Mouse (Mus musculus) embryonic facial prominence, embryonic 14.5 days (tissue): Measurements from ENCODE around the gene Fyn. TPM values are rescaled to one million over a fixed set of nuclear protein-coding genes. Genes with fewer than 3 reads are reported as not detected.
A peak's percentile ranks its signal among the peaks of the same experiment; 100 is the strongest.

Source experiments
- ATAC-seq: fragments of 200-750 bp; cut with Nextera tagmentation; 2 replicates; pipeline ENCODE4 v1.8.0; 2017; ENCODE audit warnings: low read depth, moderate number of reproducible peaks, moderate TSS enrichment
- DNase-seq: peaks from one replicate; pipeline ENCODE4 v3.0.0-alpha.2; 2015; ENCODE audit warnings: low spot score
- H3K27ac ChIP-seq: fragments of 300-500 bp; sonication (generic); replicated peaks from 2 replicates; pipeline ENCODE4 v1.5.1; 2014; ENCODE audit warnings: low read depth, mild to moderate bottlenecking, low read length, moderate library complexity
- H3K27me3 ChIP-seq: fragments of 300-500 bp; sonication (generic); replicated peaks from 2 replicates; pipeline ENCODE4 v1.6.1; 2014; ENCODE audit warnings: low read length; ENCODE audit not compliant: control insufficient read depth, insufficient read depth
- H3K36me3 ChIP-seq: fragments of 300-500 bp; sonication (generic); 2 replicates; pipeline ENCODE4 v1.6.1; 2014; ENCODE audit warnings: low read length, mixed read lengths; ENCODE audit not compliant: control insufficient read depth, insufficient read depth
- H3K4me1 ChIP-seq: fragments of 300-500 bp; sonication (generic); 2 replicates; pipeline ENCODE4 v1.6.1; 2014; ENCODE audit warnings: antibody characterized with exemption, low read length; ENCODE audit not compliant: control insufficient read depth, insufficient read depth
- H3K4me2 ChIP-seq: fragments of 300-500 bp; sonication (generic); 2 replicates; pipeline ENCODE4 v1.6.1; 2014; ENCODE audit warnings: low read depth, mild to moderate bottlenecking, low read length, moderate library complexity, mixed read lengths
- H3K4me3 ChIP-seq: fragments of 300-500 bp; sonication (generic); 2 replicates; pipeline ENCODE4 v1.5.1; 2014; ENCODE audit warnings: low read depth, mild to moderate bottlenecking, low read length
- H3K9ac ChIP-seq: fragments of 300-500 bp; sonication (generic); 2 replicates; pipeline ENCODE4 v1.6.1; 2014; ENCODE audit warnings: low read depth, mild to moderate bottlenecking, low read length, moderate library complexity, mixed read lengths
- H3K9me3 ChIP-seq: fragments of 300-500 bp; sonication (generic); 2 replicates; pipeline ENCODE4 v1.6.1; 2016; ENCODE audit warnings: low read length; ENCODE audit not compliant: control insufficient read depth
- WGBS: fragments of 180-500 bp; shearing (Covaris S2); extraction: QIAGEN DNeasy Blood & Tissue Kit; methylation state at CpG from one replicate; pipeline ENCODE4 v1.1.7; 2014; 5-methylcytosine and 5-hydroxymethylcytosine counted together
- polyA plus RNA-seq: library from polyadenylated mRNA; unstranded; fragments of >200 nt; fragmentation: Nextera tagmentation; extraction: Ambion mirVana; gene quantifications from 2 replicates; pipeline ENCODE4 v1.2.1, GENCODE M21; 2014

The Fyn gene
- polyA plus RNA-seq, 1 experiment from 2014 or later, result 60.8 TPM

DNA sequence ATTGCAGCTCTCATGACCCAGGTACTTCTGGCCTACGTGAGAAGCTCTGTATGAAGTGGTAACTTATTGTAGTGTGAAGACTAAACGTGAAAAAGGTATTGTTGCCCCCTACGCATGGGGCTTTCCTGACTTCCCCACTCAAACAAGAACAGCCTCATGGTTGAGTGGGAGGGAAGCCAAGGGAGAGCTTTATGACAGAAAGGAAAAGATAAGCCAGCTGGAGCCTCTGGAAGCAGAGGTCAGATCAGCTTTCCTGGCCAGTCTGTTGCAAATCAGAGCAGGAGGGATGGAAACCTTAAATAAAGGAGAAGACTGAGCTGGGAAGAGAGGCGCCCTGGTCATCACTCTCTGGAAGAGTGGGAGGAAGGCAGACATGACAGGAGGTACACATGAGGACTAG, 200.3 kb downstream of the Fyn start:
- H3K27ac ChIP-seq, result no peak overlapping the region
- H3K36me3 ChIP-seq, result peaks cover 17% of the 10 kb centered on the region; the same call in 1 of the 2 replicates
- no peak overlapping the region for H3K4me2 ChIP-seq
- H3K9ac ChIP-seq, result no peak overlapping the region
- peaks cover 8% of the 10 kb centered on the region for H3K4me1 ChIP-seq
- H3K27me3 ChIP-seq, result no peaks in the 10 kb centered on the region
- ATAC-seq, result no peak
- 82% methylated on average over 4 of the region's 4 CpGs for WGBS
- H3K9me3 ChIP-seq, result no peaks in the 10 kb centered on the region
- no peak overlapping the region for H3K4me3 ChIP-seq
- DNase-seq, result no peak

DNA sequence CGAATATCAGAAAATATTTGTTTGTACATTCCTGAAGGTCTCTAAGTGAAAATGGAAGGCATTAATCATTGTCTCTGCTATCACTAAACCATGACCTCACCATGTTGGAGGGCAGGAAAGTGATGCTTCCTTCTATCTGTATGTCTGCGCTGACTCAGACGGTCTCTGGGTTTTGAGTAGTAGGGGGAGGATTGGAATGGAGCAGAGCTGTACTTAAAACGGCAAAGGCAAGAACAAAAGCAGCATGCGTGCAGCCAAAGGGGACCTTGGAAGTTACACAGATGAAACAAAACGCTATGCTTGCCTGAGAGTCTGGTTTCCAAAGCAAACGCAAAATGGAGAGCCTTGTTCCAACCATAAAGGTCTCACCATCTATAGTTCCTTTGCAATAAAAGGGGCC, 202.4 kb downstream of the Fyn start:
- H3K4me3 ChIP-seq, result no peak overlapping the region
- H3K9ac ChIP-seq, result no peak overlapping the region
- 32% methylated on average over 7 of the region's 7 CpGs for WGBS
- no peak overlapping the region for H3K4me2 ChIP-seq
- peaks cover 7% of the 10 kb centered on the region for H3K4me1 ChIP-seq
- no peaks in the 10 kb centered on the region for H3K27me3 ChIP-seq
- H3K9me3 ChIP-seq, result no peaks in the 10 kb centered on the region
- DNase-seq (no peak), ATAC-seq (no peak)
- peak overlapping the region; percentile 16; the same call in 1 of the 2 replicates for H3K27ac ChIP-seq
- H3K36me3 ChIP-seq, result peaks cover 4% of the 10 kb centered on the region; the same call in 1 of the 2 replicates

DNA sequence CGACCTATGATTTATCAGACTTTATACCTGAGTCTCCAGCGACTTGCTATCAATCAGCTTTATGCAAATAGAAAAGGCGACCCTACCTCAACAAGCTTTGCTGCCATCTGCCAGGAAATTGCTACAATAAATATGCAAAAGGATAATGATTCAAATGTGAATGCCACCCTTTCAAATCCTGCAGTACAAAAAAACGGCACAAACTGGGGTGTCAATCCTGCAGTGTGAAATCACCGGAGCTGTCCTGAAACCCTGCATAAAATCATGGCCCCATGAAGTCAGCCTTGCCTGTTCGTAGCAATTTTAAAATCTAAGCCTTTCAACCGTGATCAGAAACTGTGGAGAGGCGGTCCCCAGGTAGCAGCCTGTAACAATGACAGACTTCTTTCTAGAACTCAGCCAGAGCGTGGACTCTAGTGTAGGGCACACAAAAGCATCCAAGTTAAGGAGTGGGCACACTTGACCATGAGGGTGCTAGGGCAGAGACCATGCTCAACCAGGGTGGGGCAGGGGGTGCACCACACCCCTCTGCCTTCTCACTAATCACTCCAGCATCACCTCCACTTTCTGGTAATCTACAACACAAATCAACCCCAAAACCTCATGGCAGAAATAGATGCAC, 203.5 kb downstream of the Fyn start:
- H3K27me3 ChIP-seq, result no peaks in the 10 kb centered on the region
- DNase-seq (no peak), ATAC-seq (no peak)
- H3K9ac ChIP-seq, result no peak overlapping the region
- 61% methylated on average over 9 of the region's 9 CpGs for WGBS
- H3K27ac ChIP-seq, result no peak overlapping the region
- no peaks in the 10 kb centered on the region for H3K9me3 ChIP-seq
- no peak overlapping the region for H3K4me2 ChIP-seq
- peaks cover 7% of the 10 kb centered on the region for H3K4me1 ChIP-seq
- no peak overlapping the region for H3K4me3 ChIP-seq
- no peaks in the 10 kb centered on the region for H3K36me3 ChIP-seq

DNA sequence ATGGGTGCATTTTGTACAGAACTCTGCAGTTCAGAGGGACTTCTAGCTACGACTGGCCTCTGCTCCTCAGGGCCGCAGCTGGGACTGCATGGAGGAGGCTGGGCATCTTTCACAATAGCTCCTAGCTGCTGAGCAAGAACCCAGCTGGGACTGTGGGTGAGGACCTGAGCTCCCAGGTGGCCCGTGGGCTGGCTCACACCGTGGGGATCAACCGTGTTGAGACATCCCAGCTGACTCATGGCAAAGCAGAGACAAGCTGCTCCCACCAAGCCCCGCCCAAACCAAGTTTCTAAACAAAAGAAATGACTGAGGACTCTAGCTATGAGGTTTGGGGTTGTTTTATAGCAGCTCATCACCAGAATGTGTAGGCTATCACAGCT, 204.0 kb downstream of the Fyn start:
- Histone ChIP-seq H3K4me2 (no peak overlapping the region), H3K36me3 (no peaks in the 10 kb centered on the region), H3K27ac (no peak overlapping the region), H3K4me3 (no peak overlapping the region), H3K9ac (no peak overlapping the region), H3K27me3 (no peaks in the 10 kb centered on the region), H3K9me3 (no peaks in the 10 kb centered on the region), H3K4me1 (peaks cover 7% of the 10 kb centered on the region)
- WGBS, result 43% methylated on average over 6 of the region's 6 CpGs
- peak; percentile 80 for ATAC-seq
- DNase-seq, result no peak

DNA sequence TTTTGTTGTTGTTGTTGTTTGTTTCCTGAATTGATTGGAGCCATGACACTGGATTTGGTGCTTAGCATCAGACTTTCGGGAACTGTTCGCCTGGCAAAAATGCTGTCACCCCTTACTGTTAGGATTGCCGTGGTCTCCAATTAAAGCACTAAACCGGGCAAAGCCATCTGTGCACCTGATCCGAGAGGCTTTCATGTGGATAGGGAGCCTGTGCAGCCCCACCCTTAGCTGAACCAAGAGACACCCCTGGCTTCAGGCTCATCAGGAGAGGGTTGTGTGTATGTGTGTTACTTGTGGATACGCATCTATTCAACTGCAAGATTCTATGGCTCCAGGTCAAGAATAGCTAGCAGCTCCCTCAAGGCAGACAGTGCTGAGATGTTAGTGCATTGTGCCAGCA, 207.8 kb downstream of the Fyn start:
- ATAC-seq (no peak; the same call in 1 of the 2 replicates), DNase-seq (no peak)
- Histone ChIP-seq H3K4me1 (peaks cover under 1% of the 10 kb centered on the region; the same call in 1 of the 2 replicates), H3K4me3 (no peak overlapping the region), H3K27me3 (no peaks in the 10 kb centered on the region), H3K4me2 (no peak overlapping the region), H3K9me3 (no peaks in the 10 kb centered on the region), H3K36me3 (no peaks in the 10 kb centered on the region), H3K27ac (no peak overlapping the region), H3K9ac (no peak overlapping the region)
- 72% methylated on average over 6 of the region's 6 CpGs for WGBS

DNA sequence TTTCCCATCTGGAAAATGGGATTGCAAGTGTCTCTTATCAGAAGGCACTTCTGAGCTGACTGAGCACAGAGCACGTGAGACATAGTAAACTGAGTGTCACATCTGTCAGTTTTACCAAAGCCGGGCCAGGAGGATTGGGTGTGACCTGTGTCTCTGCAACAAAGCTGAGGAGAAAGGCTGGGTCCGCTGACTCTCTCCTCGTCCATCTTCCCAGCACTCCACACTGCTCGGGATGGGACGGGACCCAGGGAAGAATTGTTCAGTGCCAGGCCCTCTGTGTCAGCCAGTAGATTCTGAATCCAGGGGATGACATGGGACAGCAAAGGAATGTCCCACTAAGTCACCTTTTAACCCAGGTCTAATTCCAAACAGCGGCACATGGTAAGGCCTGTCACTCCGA, 211.8 kb downstream of the Fyn start:
- ATAC-seq, result no peak
- DNase-seq, result no peak
- Histone ChIP-seq H3K4me1 (no peaks in the 10 kb centered on the region; the same call in 1 of the 2 replicates), H3K27ac (no peak overlapping the region), H3K9me3 (no peaks in the 10 kb centered on the region), H3K4me3 (no peak overlapping the region), H3K9ac (no peak overlapping the region), H3K27me3 (no peaks in the 10 kb centered on the region), H3K4me2 (no peak overlapping the region), H3K36me3 (no peaks in the 10 kb centered on the region)
- 71% methylated on average over 8 of the region's 8 CpGs for WGBS

DNA sequence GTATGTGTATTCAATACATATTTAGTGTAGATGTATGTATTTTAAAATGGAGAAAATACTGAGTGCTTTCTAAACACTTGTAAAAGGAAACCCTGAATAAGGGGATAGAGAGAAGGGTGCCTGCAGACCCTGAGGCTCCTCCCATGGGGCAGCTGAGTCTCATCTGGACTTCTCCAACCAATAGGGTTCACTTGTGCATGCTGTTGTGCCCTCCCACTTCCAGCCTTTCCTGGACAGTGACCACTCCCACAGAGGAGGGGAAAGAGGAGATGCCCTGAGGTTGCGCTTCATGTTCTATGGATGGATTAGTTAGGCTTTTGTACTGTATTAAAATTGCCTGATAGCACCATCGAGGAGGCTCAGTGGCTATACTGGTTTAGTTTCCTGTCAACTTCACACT, 213.7 kb downstream of the Fyn start:
- DNase-seq (no peak), ATAC-seq (0 out of 2 replicates have a peak, but pooled peaks have one; percentile 24)
- Histone ChIP-seq H3K27ac (no peak overlapping the region), H3K4me3 (no peak overlapping the region), H3K36me3 (no peaks in the 10 kb centered on the region), H3K4me1 (peaks cover 15% of the 10 kb centered on the region), H3K9me3 (no peaks in the 10 kb centered on the region), H3K9ac (no peak overlapping the region), H3K27me3 (no peaks in the 10 kb centered on the region), H3K4me2 (no peak overlapping the region)
- WGBS, result 82% methylated on average over 2 of the region's 2 CpGs

DNA sequence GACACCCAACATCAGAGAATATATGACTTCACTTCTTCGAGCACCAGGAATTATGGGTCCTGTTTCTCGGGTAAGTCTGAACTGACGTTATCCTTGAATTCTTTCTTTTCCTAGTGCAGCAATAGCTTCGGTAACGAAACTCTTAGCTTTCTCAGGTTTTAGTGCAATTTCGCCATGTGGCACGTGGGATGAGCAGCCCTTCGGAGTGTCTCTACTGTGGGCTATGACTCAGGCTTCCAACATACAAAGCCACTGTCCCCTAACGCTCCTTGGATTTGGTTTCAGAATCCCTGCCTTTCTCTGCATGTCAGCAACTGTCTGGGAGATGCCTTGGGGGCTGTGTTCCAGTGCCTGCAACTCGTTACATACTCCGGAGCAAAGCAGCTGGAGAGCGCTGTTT, 215.1 kb downstream of the Fyn start:
- Histone ChIP-seq H3K4me1 (peaks cover 28% of the 10 kb centered on the region), H3K36me3 (no peaks in the 10 kb centered on the region), H3K4me3 (no peak overlapping the region), H3K4me2 (no peak overlapping the region), H3K9me3 (no peaks in the 10 kb centered on the region), H3K9ac (no peak overlapping the region), H3K27me3 (no peaks in the 10 kb centered on the region), H3K27ac (peak overlapping the region; percentile 48; the same call in 1 of the 2 replicates)
- DNase-seq, result peak; percentile 61
- ATAC-seq, result no peak
- WGBS, result 61% methylated on average over 12 of the region's 12 CpGs

DNA sequence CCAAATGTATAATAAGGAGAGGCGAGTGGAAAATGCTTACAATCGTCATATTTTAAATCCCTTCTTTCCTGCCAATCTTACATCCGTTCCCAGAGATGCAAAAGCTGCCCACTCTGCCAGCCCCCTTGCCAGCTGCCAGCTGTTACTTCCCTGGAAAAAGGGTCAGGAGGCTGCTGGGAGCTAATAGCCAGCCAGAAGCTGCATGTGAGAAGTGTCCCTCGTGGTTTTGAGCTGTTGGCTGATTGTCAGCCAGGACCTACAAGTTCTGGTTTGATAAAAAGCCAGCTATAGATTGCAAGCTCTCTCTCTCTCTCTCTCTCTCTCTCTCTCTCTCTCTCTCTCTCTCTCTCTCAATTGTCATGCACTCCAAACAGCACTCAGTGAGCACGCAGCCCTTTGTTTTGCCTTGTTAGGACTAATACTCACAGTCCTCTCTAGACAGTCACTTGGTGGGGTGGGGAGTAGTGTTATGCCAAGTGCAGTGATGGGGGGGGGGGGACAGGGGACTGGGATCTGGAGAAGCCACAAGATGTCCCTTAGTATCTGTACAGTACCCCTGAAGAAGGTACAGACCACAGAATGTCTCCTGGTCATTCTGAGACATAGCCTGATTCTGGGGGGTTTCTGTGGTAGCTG, 218.8 kb downstream of the Fyn start:
- 40% methylated on average over 5 of the region's 5 CpGs for WGBS
- H3K4me1 ChIP-seq, result peaks cover 34% of the 10 kb centered on the region
- H3K9ac ChIP-seq, result peak overlapping the region; percentile 27; the same call in 1 of the 2 replicates
- ATAC-seq (no peak), DNase-seq (peak; percentile 88)
- H3K27me3 ChIP-seq, result no peaks in the 10 kb centered on the region
- no peak overlapping the region for H3K4me3 ChIP-seq
- H3K4me2 ChIP-seq, result no peak overlapping the region
- H3K27ac ChIP-seq, result peak overlapping the region; percentile 69
- no peaks in the 10 kb centered on the region for H3K36me3 ChIP-seq
- no peaks in the 10 kb centered on the region for H3K9me3 ChIP-seq
